Mouse (Mus musculus) CD4-positive, CD25-positive, alpha-beta regulatory T cell, adult 2 months (primary cell): ENCODE measurements around the gene Taf13.
"Not testable (repeated sequence)": the region's sequence is repeated elsewhere in the genome, so short reads cannot be mapped to it uniquely, and the experiment has no call there.

Experiments used
- DNase-seq: peaks from one replicate; pipeline ENCODE4 v3.0.0-alpha.2; 2012; ENCODE audit warnings: low read depth, low spot score

The Taf13 gene

GRCm38 (mm10) chr3:108571443-108572294 lies at the start of gene Taf13:
Gene Taf13, plus strand, starts transcription at chr3:108571698.
- peak; percentile 98 for DNase-seq

GRCm38 (mm10) chr3:108523415-108523814 lies 48.1 kb upstream of the Taf13 start:
- no peak for DNase-seq

- DNase-seq: no peak
Measured at GRCm38 (mm10) chr3:108528489-108528888, 43.0 kb upstream of the Taf13 start.

GRCm38 (mm10) chr3:108533114-108533885 lies 38.2 kb upstream of the Taf13 start:
- DNase-seq: no peak

- no peak for DNase-seq
Measured at GRCm38 (mm10) chr3:108533951-108534350, 37.5 kb upstream of the Taf13 start, which contains the start of gene 1700013F07Rik. Gene 1700013F07Rik, plus strand, starts transcription at chr3:108534150.

- no peak for DNase-seq
Measured at GRCm38 (mm10) chr3:108535896-108536516, 35.5 kb upstream of the Taf13 start.

- DNase-seq: peak; percentile 91
Measured at GRCm38 (mm10) chr3:108536517-108537260, 34.8 kb upstream of the Taf13 start, which contains the start of gene 5330417C22Rik. Gene 5330417C22Rik, minus strand, starts transcription at chr3:108536536.

- peak; percentile 90 for DNase-seq
Measured at GRCm38 (mm10) chr3:108537303-108537702, 34.2 kb upstream of the Taf13 start.

GRCm38 (mm10) chr3:108542299-108542698 lies 29.2 kb upstream of the Taf13 start:
- no peak for DNase-seq

- DNase-seq: peak; percentile 72
Measured at GRCm38 (mm10) chr3:108554111-108554561, 17.4 kb upstream of the Taf13 start.

- DNase-seq: peak; percentile 97
Measured at GRCm38 (mm10) chr3:108554587-108555312, 16.7 kb upstream of the Taf13 start.

- no peak for DNase-seq
Measured at GRCm38 (mm10) chr3:108557888-108558287, 13.6 kb upstream of the Taf13 start.

- peak; percentile 99 for DNase-seq
Measured at GRCm38 (mm10) chr3:108562133-108562730, 9.3 kb upstream of the Taf13 start, which contains the start of gene Tmem167b. Gene Tmem167b, minus strand, starts transcription at chr3:108562466.

GRCm38 (mm10) chr3:108562777-108563271 lies 8.7 kb upstream of the Taf13 start:
- DNase-seq: peak; percentile 75

GRCm38 (mm10) chr3:108563309-108563708 lies 8.2 kb upstream of the Taf13 start:
- DNase-seq: peak; percentile 90

GRCm38 (mm10) chr3:108567990-108568877 lies 3.3 kb upstream of the Taf13 start:
- DNase-seq: no peak

GRCm38 (mm10) chr3:108569636-108570035 lies 1.9 kb upstream of the Taf13 start:
- not testable (repeated sequence) for DNase-seq

GRCm38 (mm10) chr3:108570813-108571212 lies 685 bp upstream of the Taf13 start:
- DNase-seq: peak; percentile 11
